Mouse (Mus musculus) CD4-positive naive resting alpha-beta T cell, adult 57 days (primary cell): ENCODE measurements around the gene Herc4. TPM values are rescaled to one million over a fixed set of nuclear protein-coding genes. Genes with fewer than 3 reads are reported as not detected.

Source experiments
- total RNA-seq: library from RNA; stranded (reverse); gene quantifications from one replicate; pipeline ENCODE4 v1.2.4, GENCODE M21; 2023

Herc4 gene
- total RNA-seq = 168 TPM

DNA sequence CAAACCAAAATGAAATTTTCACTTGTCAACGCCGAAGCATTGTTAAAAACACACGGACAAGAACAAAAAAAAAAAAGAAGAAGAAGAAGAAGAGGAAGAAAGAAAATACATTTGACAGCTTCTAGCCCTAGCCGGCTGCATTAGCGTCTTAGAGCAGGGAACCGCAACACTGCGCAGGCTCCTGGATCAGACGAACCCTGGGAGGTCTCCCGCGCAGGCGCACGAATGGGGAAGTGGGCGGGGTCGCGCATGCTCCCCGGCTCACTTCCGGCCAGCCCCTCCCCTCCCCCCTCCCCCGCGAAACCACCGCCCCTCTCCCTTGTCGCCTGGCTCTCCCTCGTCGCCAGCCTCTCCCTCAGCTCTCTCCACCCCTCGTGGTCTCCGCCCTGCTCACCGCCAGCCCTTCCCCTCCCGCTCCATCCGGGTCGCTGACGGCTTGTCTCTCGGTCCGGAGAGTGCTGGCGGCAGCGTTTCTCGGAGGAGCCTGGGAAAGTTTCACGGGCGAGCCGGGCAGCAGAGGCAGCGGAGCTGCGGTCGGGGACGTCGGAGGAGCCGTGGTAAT, at the start of gene Herc4:
TSS of gene Herc4 (plus strand) at position 318 of the 562 bp plus-strand sequence.

DNA sequence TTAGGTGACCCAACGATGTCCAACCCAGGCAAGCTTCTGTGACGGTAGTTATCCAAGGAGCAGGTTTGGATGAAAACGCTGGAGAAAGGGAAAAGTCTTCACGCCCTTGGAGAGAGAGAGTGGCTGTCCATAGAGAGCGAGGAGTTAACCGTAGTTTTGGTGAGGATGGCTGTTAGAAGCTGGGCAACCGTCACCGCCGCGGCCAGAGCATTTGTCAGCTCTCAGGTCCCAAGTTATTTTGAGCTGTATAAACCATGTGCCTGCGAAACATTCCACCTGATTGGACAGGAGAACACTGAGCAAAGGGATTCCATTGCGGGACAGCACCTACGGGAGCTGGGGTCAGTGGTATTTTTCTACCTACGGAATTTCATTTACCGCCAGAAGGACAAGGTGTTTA, 39.9 kb upstream of the Herc4 start, which contains the start of gene Mypn:
TSS of gene Mypn (minus strand) at position 225 of the 400 bp plus-strand sequence.

Other genes with a start within 250 kb of the Herc4 start
- 85.5 TPM for gene Hnrnph3, start 219.6 kb upstream of the Herc4 start, total RNA-seq
- 2.3 TPM for gene Pbld2, start 219.5 kb upstream of the Herc4 start, total RNA-seq
- gene Pbld1, start 183.6 kb upstream of the Herc4 start, total RNA-seq = not detected
- gene Atoh7, start 144.2 kb upstream of the Herc4 start, total RNA-seq = not detected
- gene Mypn, start 39.9 kb upstream of the Herc4 start, total RNA-seq = not detected
- gene Sirt1, start 137.9 kb downstream of the Herc4 start, total RNA-seq = 52.7 TPM
- gene Dnajc12, start 138.6 kb downstream of the Herc4 start, total RNA-seq = 5.6 TPM
- not detected for gene Gm7075, start 178.0 kb downstream of the Herc4 start, total RNA-seq
- gene Ctnna3, start 186.3 kb downstream of the Herc4 start, total RNA-seq = not detected